Mouse (Mus musculus): Measurements from ENCODE around the gene Fam234b. TPM values are rescaled to one million over a fixed set of nuclear protein-coding genes. Genes with fewer than 3 reads are reported as not detected.

Gene Fam234b
- total RNA-seq, 2 experiments from 2014 or later, result 51.1 to 66.3 TPM

GRCm38 (mm10) chr6:135254153-135254552 lies 56.4 kb downstream of the Fam234b start, which contains the start of gene Gsg1:
TSS of gene Gsg1 (minus strand) at chr6:135254351.
- ATAC-seq (replicated peaks; ENCODE audit: low FRiP score, low TSS enrichment, poor library complexity, severe bottlenecking), result no peak

- no peak for ATAC-seq (replicated peaks; ENCODE audit: low FRiP score, low TSS enrichment, poor library complexity, severe bottlenecking)
Measured at GRCm38 (mm10) chr6:135260435-135260834, 62.7 kb downstream of the Fam234b start.

GRCm38 (mm10) chr6:135261124-135261523 lies 63.3 kb downstream of the Fam234b start:
- ATAC-seq (replicated peaks; ENCODE audit: low FRiP score, low TSS enrichment, poor library complexity, severe bottlenecking), result no peak

- ATAC-seq (replicated peaks; ENCODE audit: low FRiP score, low TSS enrichment, poor library complexity, severe bottlenecking), result no peak
Measured at GRCm38 (mm10) chr6:135262565-135262964, 64.8 kb downstream of the Fam234b start.

GRCm38 (mm10) chr6:135264136-135264535 lies 66.4 kb downstream of the Fam234b start:
- ATAC-seq (replicated peaks; ENCODE audit: low FRiP score, low TSS enrichment, poor library complexity, severe bottlenecking), result no peak

- ATAC-seq (replicated peaks; ENCODE audit: low FRiP score, low TSS enrichment, poor library complexity, severe bottlenecking), result no peak
Measured at GRCm38 (mm10) chr6:135266056-135266455, 68.3 kb downstream of the Fam234b start.

- ATAC-seq (replicated peaks; ENCODE audit: low FRiP score, low TSS enrichment, poor library complexity, severe bottlenecking), result peak; percentile 18; the same call in 1 of the 2 replicates
Measured at GRCm38 (mm10) chr6:135267221-135267620, 69.4 kb downstream of the Fam234b start.

- no peak for ATAC-seq (replicated peaks; ENCODE audit: low FRiP score, low TSS enrichment, poor library complexity, severe bottlenecking)
Measured at GRCm38 (mm10) chr6:135268392-135268791, 70.6 kb downstream of the Fam234b start.

- no peak for ATAC-seq (replicated peaks; ENCODE audit: low FRiP score, low TSS enrichment, poor library complexity, severe bottlenecking)
Measured at GRCm38 (mm10) chr6:135269626-135270025, 71.8 kb downstream of the Fam234b start.

- no peak for ATAC-seq (replicated peaks; ENCODE audit: low FRiP score, low TSS enrichment, poor library complexity, severe bottlenecking)
Measured at GRCm38 (mm10) chr6:135271761-135272160, 74.0 kb downstream of the Fam234b start.

- no peak for ATAC-seq (replicated peaks; ENCODE audit: low FRiP score, low TSS enrichment, poor library complexity, severe bottlenecking)
Measured at GRCm38 (mm10) chr6:135273066-135273465, 75.3 kb downstream of the Fam234b start.

GRCm38 (mm10) chr6:135275231-135275630 lies 77.5 kb downstream of the Fam234b start:
- ATAC-seq (replicated peaks; ENCODE audit: low FRiP score, low TSS enrichment, poor library complexity, severe bottlenecking), result no peak

GRCm38 (mm10) chr6:135276474-135277295 lies 78.9 kb downstream of the Fam234b start:
- no peak for ATAC-seq (replicated peaks; ENCODE audit: low FRiP score, low TSS enrichment, poor library complexity, severe bottlenecking)

GRCm38 (mm10) chr6:135278302-135278701 lies 80.5 kb downstream of the Fam234b start:
- ATAC-seq (replicated peaks; ENCODE audit: low FRiP score, low TSS enrichment, poor library complexity, severe bottlenecking), result no peak

GRCm38 (mm10) chr6:135279286-135279685 lies 81.5 kb downstream of the Fam234b start:
- ATAC-seq (replicated peaks; ENCODE audit: low FRiP score, low TSS enrichment, poor library complexity, severe bottlenecking), result no peak

GRCm38 (mm10) chr6:135279856-135280255 lies 82.1 kb downstream of the Fam234b start:
- no peak for ATAC-seq (replicated peaks; ENCODE audit: low FRiP score, low TSS enrichment, poor library complexity, severe bottlenecking)

- no peak for ATAC-seq (replicated peaks; ENCODE audit: low FRiP score, low TSS enrichment, poor library complexity, severe bottlenecking)
Measured at GRCm38 (mm10) chr6:135292391-135292790, 94.6 kb downstream of the Fam234b start.

- no peak for ATAC-seq (replicated peaks; ENCODE audit: low FRiP score, low TSS enrichment, poor library complexity, severe bottlenecking)
Measured at GRCm38 (mm10) chr6:135294150-135294549, 96.4 kb downstream of the Fam234b start.

Measured in megakaryocyte-erythroid progenitor cell, adult 5-6 weeks (primary cell).